Mouse (Mus musculus): Measurements from ENCODE around the gene Spag4.
"Not testable (repeated sequence)": the region's sequence is repeated elsewhere in the genome, so short reads cannot be mapped to it uniquely, and the experiment has no call there.

The Spag4 gene

GRCm38 (mm10) chr2:156111358-156112079, 46.5 kb downstream of the Spag4 start, which contains the start of the genes Cpne1 and Rbm12:
Cpne1 (minus strand) TSS chr2:156111965.
Rbm12 (minus strand) TSS chr2:156111978.
- peak; percentile 85 for DNase-seq

- DNase-seq = not testable (repeated sequence)
Observed at GRCm38 (mm10) chr2:156112080-156112423, 47.1 kb downstream of the Spag4 start.

GRCm38 (mm10) chr2:156119566-156119965, 54.6 kb downstream of the Spag4 start:
- no peak for DNase-seq
